Mouse (Mus musculus): ENCODE results near the gene Fam131a. TPM values are rescaled to one million over a fixed set of nuclear protein-coding genes. Genes with fewer than 3 reads are reported as not detected.

Gene Fam131a
- 1 to 10 TPM; 5.3 to 5.4 TPM for total RNA-seq (2023)

DNA sequence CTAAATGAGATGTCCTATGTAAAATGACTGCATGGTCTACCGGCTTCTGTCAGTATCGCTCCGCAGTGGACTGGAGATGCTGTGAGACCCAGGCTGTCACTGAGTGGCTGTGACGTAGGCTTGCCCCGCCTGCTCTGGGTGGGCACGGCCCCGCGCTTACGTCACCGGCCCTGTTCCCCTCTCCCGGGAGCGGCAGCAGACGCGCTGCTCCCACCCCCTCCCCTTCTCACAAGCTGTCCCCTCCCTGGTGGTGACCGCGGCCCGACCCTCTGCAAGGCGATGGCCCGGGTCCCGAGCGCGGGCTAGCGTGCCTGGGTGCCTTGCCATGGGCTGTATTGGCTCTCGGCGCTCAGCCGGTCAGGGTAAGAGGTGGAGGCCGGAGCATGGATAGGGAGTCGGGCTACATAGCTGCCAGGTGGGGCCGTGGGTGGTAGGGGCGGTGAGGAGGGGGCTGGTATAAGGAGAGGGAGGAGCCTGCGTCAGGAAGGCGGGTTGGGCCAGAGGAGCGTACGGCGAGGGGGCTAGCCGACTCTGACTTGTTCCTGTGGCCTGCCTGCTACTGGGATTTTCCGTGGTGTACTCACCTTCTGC, at the start of gene Fam131a:
TSS of gene Fam131a (plus strand) at position 131 of the 591 bp plus-strand sequence.

GRCm38 (mm10) chr16:20651076-20651946, 41.7 kb upstream of the Fam131a start, which contains the start of gene Psmd2:
Gene Psmd2, plus strand, starts transcription at chr16:20651652.

GRCm38 (mm10) chr16:20668013-20668412, 25.0 kb upstream of the Fam131a start, which contains the start of gene Eif4g1:
Gene Eif4g1, plus strand, starts transcription at chr16:20668313.

GRCm38 (mm10) chr16:20717181-20717977, 24.3 kb downstream of the Fam131a start, which contains the start of the genes Polr2h and Clcn2:
Gene Polr2h, plus strand, starts transcription at chr16:20717665.
Gene Clcn2, minus strand, starts transcription at chr16:20717746.

GRCm38 (mm10) chr16:20732925-20733730, 40.1 kb downstream of the Fam131a start, which contains the start of gene Chrd:
Gene Chrd, plus strand, starts transcription at chr16:20733127.

GRCm38 (mm10) chr16:20733731-20734730, 41.0 kb downstream of the Fam131a start, which contains the start of gene Thpo:
Gene Thpo, minus strand, starts transcription at chr16:20734511.

Other genes starting within 250 kb of the Fam131a start
- gene Eif2b5, start 194.4 kb upstream of the Fam131a start, total RNA-seq (2023), result 10 to 100 TPM; 20.2 to 25.5 TPM
- gene Dvl3, start 176.3 kb upstream of the Fam131a start, total RNA-seq (2023), result 10 to 100 TPM; 33.1 to 34.1 TPM
- 100 to 1,000 TPM; 199 to 201 TPM for gene Ap2m1, start 157.8 kb upstream of the Fam131a start, total RNA-seq (2023)
- 10 to 100 TPM; 52.3 to 62.4 TPM for gene Abcf3, start 144.7 kb upstream of the Fam131a start, total RNA-seq (2023)
- gene Vwa5b2, start 103.8 kb upstream of the Fam131a start, total RNA-seq (2023), result not detected
- gene Eef1akmt4, start 81.6 kb upstream of the Fam131a start, total RNA-seq (2023), result 1 to 10 TPM; 7.7 to 9.3 TPM
- not detected for gene Gm49333, start 81.6 kb upstream of the Fam131a start, total RNA-seq (2023)
- gene Alg3, start 81.5 kb upstream of the Fam131a start, total RNA-seq (2023), result 10 to 100 TPM; 11.4 to 13.9 TPM
- gene Camk2n2, start 72.0 kb upstream of the Fam131a start, total RNA-seq (2023), result under 1 TPM; 0.39 to 0.97 TPM
- not detected for gene Ece2, start 63.4 kb upstream of the Fam131a start, total RNA-seq (2023)
- 100 to 1,000 TPM; 116 to 118 TPM for gene Psmd2, start 41.6 kb upstream of the Fam131a start, total RNA-seq (2023)
- 100 to 1,000 TPM; 252 to 266 TPM for gene Eif4g1, start 24.9 kb upstream of the Fam131a start, total RNA-seq (2023)
- 10 to 100 TPM; 10.6 to 10.8 TPM for gene Polr2h, start 24.4 kb downstream of the Fam131a start, total RNA-seq (2023)
- 1 to 10 TPM; 1.7 to 2.2 TPM for gene Clcn2, start 24.5 kb downstream of the Fam131a start, total RNA-seq (2023)
- not detected for gene Chrd, start 39.9 kb downstream of the Fam131a start, total RNA-seq (2023)
- not detected for gene Thpo, start 41.3 kb downstream of the Fam131a start, total RNA-seq (2023)

Measured in monocyte, adult 59 days (primary cell).